Mouse (Mus musculus): Measurements from ENCODE around the gene Itpr2. TPM values are rescaled to one million over a fixed set of nuclear protein-coding genes. Genes with fewer than 3 reads are reported as not detected.
A peak's percentile ranks its signal among the peaks of the same experiment; 100 is the strongest.

The Itpr2 gene
- polyA plus RNA-seq, 1 experiment = 1.5 TPM

GRCm38 (mm10) chr6:146191931-146192330 lies 310.1 kb downstream of the Itpr2 start:
- peaks cover 26% of the 10 kb centered on the region for H3K4me1 ChIP-seq
- H3K4me3 ChIP-seq (replicated peaks) = peak overlapping the region; percentile 46
- H3K9me3 ChIP-seq = peaks cover 5% of the 10 kb centered on the region
- TF ChIP-seq FLI1 (IDR thresholded peaks at IDR 0.05; ENCODE audit: low read length) = no peak
- no peak for TF ChIP-seq GATA1 (IDR thresholded peaks at IDR 0.05; ENCODE audit: borderline replicate concordance, low read length)
- H3K27me3 ChIP-seq (replicated peaks) = no peaks in the 10 kb centered on the region
- peaks cover 94% of the 10 kb centered on the region for H3K36me3 ChIP-seq (replicated peaks; ENCODE audit: low read length)

- H3K4me1 ChIP-seq = peaks cover 30% of the 10 kb centered on the region
- H3K36me3 ChIP-seq (replicated peaks; ENCODE audit: low read length) = peaks cover 95% of the 10 kb centered on the region
- H3K4me3 ChIP-seq (replicated peaks) = no peak overlapping the region
- no peaks in the 10 kb centered on the region for H3K27me3 ChIP-seq (replicated peaks)
- TF ChIP-seq FLI1 (IDR thresholded peaks at IDR 0.05; ENCODE audit: low read length) (no peak), GATA1 (IDR thresholded peaks at IDR 0.05; ENCODE audit: borderline replicate concordance, low read length) (no peak)
- H3K9me3 ChIP-seq = peaks cover 5% of the 10 kb centered on the region
Observed at GRCm38 (mm10) chr6:146190006-146190405, 312.0 kb downstream of the Itpr2 start.

- Histone ChIP-seq H3K4me3 (replicated peaks) (no peak overlapping the region), H3K36me3 (replicated peaks; ENCODE audit: low read length) (peaks cover 77% of the 10 kb centered on the region), H3K27me3 (replicated peaks) (no peaks in the 10 kb centered on the region), H3K9me3 (peaks cover 5% of the 10 kb centered on the region), H3K4me1 (peaks cover 50% of the 10 kb centered on the region)
- TF ChIP-seq GATA1 (IDR thresholded peaks at IDR 0.05; ENCODE audit: borderline replicate concordance, low read length) (no peak), FLI1 (IDR thresholded peaks at IDR 0.05; ENCODE audit: low read length) (no peak)
Observed at GRCm38 (mm10) chr6:146185532-146185931, 316.5 kb downstream of the Itpr2 start.

- peaks cover 5% of the 10 kb centered on the region for H3K9me3 ChIP-seq
- peaks cover 50% of the 10 kb centered on the region for H3K4me1 ChIP-seq
- peaks cover 75% of the 10 kb centered on the region for H3K36me3 ChIP-seq (replicated peaks; ENCODE audit: low read length)
- H3K4me3 ChIP-seq (replicated peaks) = peak overlapping the region; percentile 62
- H3K27me3 ChIP-seq (replicated peaks) = no peaks in the 10 kb centered on the region
- TF ChIP-seq FLI1 (IDR thresholded peaks at IDR 0.05; ENCODE audit: low read length) = no peak
- TF ChIP-seq GATA1 (IDR thresholded peaks at IDR 0.05; ENCODE audit: borderline replicate concordance, low read length) = no peak
Observed at GRCm38 (mm10) chr6:146184771-146185170, 317.3 kb downstream of the Itpr2 start.

GRCm38 (mm10) chr6:146174644-146175250 lies 327.3 kb downstream of the Itpr2 start:
- H3K4me1 ChIP-seq = peaks cover 17% of the 10 kb centered on the region
- H3K36me3 ChIP-seq (replicated peaks; ENCODE audit: low read length) = peaks cover 63% of the 10 kb centered on the region
- TF ChIP-seq GATA1 (IDR thresholded peaks at IDR 0.05; ENCODE audit: borderline replicate concordance, low read length) = no peak
- no peak for TF ChIP-seq FLI1 (IDR thresholded peaks at IDR 0.05; ENCODE audit: low read length)
- H3K9me3 ChIP-seq = peaks cover 5% of the 10 kb centered on the region; the same call in 1 of the 2 replicates
- H3K4me3 ChIP-seq (replicated peaks) = no peak overlapping the region
- no peaks in the 10 kb centered on the region for H3K27me3 ChIP-seq (replicated peaks)

GRCm38 (mm10) chr6:146170603-146171051 lies 331.4 kb downstream of the Itpr2 start:
- peaks cover 81% of the 10 kb centered on the region for H3K36me3 ChIP-seq (replicated peaks; ENCODE audit: low read length)
- peaks cover 36% of the 10 kb centered on the region for H3K4me1 ChIP-seq
- peak overlapping the region; percentile 39 for H3K4me3 ChIP-seq (replicated peaks)
- H3K9me3 ChIP-seq = peaks cover 5% of the 10 kb centered on the region; the same call in 1 of the 2 replicates
- no peaks in the 10 kb centered on the region for H3K27me3 ChIP-seq (replicated peaks)
- TF ChIP-seq GATA1 (IDR thresholded peaks at IDR 0.05; ENCODE audit: borderline replicate concordance, low read length) = no peak
- no peak for TF ChIP-seq FLI1 (IDR thresholded peaks at IDR 0.05; ENCODE audit: low read length)

- H3K36me3 ChIP-seq (replicated peaks; ENCODE audit: low read length) = peaks cover 80% of the 10 kb centered on the region
- TF ChIP-seq GATA1 (IDR thresholded peaks at IDR 0.05; ENCODE audit: borderline replicate concordance, low read length) (no peak), FLI1 (IDR thresholded peaks at IDR 0.05; ENCODE audit: low read length) (no peak)
- no peaks in the 10 kb centered on the region for H3K27me3 ChIP-seq (replicated peaks)
- peaks cover 49% of the 10 kb centered on the region for H3K4me1 ChIP-seq
- H3K4me3 ChIP-seq (replicated peaks) = no peak overlapping the region
- peaks cover 5% of the 10 kb centered on the region; the same call in 1 of the 2 replicates for H3K9me3 ChIP-seq
Observed at GRCm38 (mm10) chr6:146167207-146167606, 334.8 kb downstream of the Itpr2 start.

- Histone ChIP-seq H3K27me3 (replicated peaks) (no peaks in the 10 kb centered on the region), H3K36me3 (replicated peaks; ENCODE audit: low read length) (peaks cover 71% of the 10 kb centered on the region), H3K9me3 (no peaks in the 10 kb centered on the region), H3K4me3 (replicated peaks) (no peak overlapping the region), H3K4me1 (peaks cover 34% of the 10 kb centered on the region)
- no peak for TF ChIP-seq GATA1 (IDR thresholded peaks at IDR 0.05; ENCODE audit: borderline replicate concordance, low read length)
- no peak for TF ChIP-seq FLI1 (IDR thresholded peaks at IDR 0.05; ENCODE audit: low read length)
Observed at GRCm38 (mm10) chr6:146159641-146160040, 342.4 kb downstream of the Itpr2 start.

GRCm38 (mm10) chr6:146158717-146159116 lies 343.3 kb downstream of the Itpr2 start:
- H3K9me3 ChIP-seq = no peaks in the 10 kb centered on the region
- TF ChIP-seq FLI1 (IDR thresholded peaks at IDR 0.05; ENCODE audit: low read length) (no peak), GATA1 (IDR thresholded peaks at IDR 0.05; ENCODE audit: borderline replicate concordance, low read length) (no peak)

GRCm38 (mm10) chr6:146157983-146158535 lies 344.0 kb downstream of the Itpr2 start:
- Histone ChIP-seq H3K4me3 (replicated peaks) (no peak overlapping the region), H3K36me3 (replicated peaks; ENCODE audit: low read length) (peaks cover 73% of the 10 kb centered on the region), H3K9me3 (no peaks in the 10 kb centered on the region), H3K4me1 (peaks cover 33% of the 10 kb centered on the region), H3K27me3 (replicated peaks) (no peaks in the 10 kb centered on the region)
- TF ChIP-seq FLI1 (IDR thresholded peaks at IDR 0.05; ENCODE audit: low read length) = no peak
- no peak for TF ChIP-seq GATA1 (IDR thresholded peaks at IDR 0.05; ENCODE audit: borderline replicate concordance, low read length)

More at GRCm38 (mm10) chr6:146158717-146159116, 343.3 kb downstream of the Itpr2 start:
- Histone ChIP-seq H3K27me3 (replicated peaks) (no peaks in the 10 kb centered on the region), H3K36me3 (replicated peaks; ENCODE audit: low read length) (peaks cover 69% of the 10 kb centered on the region), H3K4me3 (replicated peaks) (no peak overlapping the region), H3K4me1 (peaks cover 36% of the 10 kb centered on the region)

Measured in megakaryocyte, embryonic 14.5 days (primary cell).